Mouse (Mus musculus): ENCODE measurements around the gene Chst12.
A peak's percentile ranks its signal among the peaks of the same experiment; 100 is the strongest.

Gene Chst12

DNA sequence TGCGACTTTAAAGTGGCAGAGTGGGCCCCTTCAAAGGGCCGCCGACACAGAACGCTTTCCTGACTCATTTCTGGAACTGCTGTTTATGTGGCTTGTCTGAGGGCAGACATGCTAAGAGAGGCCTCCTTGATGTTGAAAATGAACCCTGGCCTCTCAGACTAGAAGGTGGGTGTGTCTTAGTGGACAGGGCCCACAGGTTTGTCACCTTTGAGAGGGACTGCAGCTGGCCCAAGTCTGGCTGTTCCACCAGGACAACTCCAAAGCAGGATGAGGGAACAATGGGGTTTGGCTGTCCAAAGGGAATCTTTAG is 12.5 kb downstream of the Chst12 start:
- no peak for DNase-seq

DNA sequence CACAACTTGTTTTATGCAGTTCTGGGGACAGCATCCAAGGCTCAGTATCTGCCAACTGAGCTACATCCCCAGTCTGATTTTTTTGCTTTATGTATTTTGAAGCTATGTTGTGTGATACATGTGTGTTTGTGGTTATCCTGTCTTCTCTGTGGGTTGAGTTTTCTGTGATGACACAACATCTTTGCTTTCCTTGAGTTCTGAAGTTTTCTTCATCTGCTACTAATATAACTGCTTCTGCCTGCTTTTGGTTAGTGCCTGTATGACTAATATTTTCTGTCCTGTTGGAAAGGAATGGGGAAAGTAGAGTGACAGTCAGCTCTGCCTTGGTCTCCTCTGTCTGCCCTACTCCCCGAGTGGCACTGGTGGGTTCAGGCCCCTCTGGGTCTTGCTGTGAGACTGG is 15.8 kb downstream of the Chst12 start:
- DNase-seq, result no peak

DNA sequence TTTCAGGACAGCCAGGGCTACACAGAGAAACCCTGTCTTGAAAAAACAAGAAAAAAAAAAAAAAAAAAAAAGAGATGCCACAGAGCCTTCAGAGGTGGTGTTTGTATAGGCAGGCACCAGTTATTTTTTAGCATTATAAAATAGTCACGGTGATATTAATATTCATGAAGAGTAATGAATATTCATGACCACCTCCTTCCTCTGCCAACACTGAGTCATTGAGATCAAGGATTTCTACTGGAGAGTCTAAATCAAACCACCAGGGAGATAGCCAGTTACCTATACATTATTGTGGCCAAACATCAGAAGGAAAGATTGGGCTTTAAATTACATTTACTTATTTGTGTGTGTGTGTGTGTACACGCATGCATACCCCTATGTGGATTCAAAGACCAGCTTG is 21.4 kb downstream of the Chst12 start:
- no peak for DNase-seq

DNA sequence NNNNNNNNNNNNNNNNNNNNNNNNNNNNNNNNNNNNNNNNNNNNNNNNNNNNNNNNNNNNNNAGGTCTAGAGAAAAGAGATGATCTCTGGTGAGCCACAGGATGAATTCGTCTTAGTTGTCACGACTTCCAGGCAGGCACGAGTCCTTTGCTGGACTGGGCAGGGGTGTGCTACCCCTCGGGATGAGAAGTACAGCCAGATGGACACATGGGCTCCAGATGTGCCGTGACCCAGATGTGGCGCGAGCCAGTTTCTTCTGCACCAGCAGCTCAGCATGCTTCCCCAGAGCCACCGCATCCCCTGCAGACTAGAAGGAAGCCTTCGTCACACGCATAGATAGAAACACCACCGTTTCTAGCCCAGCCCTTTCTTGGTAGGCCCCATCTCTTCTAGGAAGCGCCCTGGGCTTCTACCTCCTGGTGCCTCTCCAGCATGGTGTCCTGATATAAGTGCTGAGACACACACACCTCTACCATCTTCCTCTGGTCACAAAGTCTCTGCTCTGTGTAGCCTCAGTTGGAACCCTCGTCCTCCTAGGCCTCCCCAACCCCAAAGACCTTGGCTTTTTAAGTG is 32.8 kb downstream of the Chst12 start:
- DNase-seq, result no peak

DNA sequence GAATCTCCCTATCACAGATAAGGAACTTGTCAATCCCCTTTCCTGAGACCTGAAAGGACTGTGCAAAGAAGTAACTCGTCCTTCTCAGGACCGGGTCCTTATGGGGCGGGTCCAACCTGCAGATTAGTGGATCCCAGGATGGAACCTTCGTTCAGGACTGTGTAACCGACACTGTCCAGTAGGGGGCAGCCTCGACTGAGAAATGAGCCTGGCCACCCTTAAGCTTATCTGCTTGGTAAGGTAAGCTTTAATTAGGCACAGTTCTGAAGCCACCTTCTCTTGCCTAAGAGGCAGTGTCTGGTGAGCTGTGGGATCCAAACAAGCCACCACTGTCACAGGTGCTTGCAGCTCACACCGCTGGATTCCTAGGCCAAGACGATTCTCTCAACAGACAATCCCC is 34.8 kb downstream of the Chst12 start:
- peak; percentile 91 for DNase-seq

DNA sequence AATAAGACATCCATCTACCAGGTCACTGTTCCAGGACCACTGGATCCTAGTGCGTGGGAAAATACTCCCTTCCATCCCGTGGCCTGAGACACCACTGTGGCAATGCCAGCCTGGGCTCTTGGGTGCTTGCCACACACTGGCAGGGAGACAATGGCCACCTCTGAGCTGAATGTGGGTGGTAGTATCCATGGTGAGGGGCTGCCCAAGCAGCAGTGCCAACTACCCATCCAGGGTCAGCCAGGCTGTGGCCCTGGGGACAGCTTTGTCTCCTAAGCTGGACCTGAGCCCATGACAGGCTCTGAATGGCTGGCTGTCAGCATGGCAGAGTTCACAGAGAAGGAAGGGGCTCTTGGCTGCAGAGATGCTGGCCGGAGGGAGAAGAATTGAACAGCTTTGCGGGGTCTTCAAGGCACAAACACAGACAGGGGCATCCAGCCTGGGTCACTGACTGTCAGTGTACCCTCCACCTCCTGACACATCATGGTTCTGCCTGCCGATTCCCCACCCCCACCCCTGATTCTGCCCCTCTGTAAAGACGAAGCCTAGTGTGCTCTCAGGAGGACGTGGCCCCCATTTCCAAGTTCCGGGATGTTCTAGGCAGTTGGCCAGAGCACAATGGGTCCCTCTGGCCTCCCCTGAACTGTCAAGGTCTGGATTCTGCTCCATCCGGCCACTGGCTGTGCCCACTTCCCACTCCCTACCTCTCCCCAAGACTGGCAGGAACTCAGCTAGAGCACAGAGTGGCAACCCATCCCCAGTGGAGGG is 37.6 kb downstream of the Chst12 start:
- no peak for DNase-seq

DNA sequence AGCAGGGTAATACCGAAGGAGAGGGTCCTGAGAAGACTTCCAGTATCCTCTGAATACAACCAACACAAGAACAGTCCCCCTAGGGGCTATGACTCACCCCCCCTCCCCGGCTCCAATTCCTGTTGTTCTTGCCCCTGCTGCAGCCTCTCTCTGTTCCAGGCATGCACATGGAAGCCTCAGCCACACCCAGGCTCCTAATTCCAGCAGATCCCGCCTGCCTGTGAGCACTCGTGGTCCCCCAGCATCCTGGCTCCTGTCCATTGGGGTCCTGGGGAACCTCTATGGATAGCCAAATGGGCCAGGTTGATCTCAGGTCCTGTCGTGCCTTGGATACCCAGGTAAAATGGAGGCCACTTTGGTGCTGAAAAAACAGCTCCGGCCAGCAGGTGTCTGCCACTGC is 40.3 kb downstream of the Chst12 start:
- no peak for DNase-seq

DNA sequence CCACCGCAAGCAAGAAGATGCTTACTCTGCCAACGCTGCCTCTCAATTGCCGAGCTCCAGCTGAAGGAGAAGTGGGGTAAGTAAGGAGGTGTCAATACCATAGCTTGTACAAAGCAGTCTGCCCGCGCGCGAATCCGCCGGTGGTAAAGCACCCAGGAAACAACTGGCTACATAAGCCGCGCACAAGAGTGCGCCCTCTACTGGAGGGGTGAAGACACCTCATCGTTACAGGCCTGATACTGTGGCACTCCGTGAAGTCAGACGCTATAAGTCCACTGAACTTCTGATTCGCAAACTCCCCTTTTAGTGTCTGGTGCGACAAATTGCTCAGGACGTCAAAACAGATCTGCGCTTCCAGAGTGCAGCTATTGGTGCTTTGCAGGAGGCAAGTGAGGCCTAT is 41.0 kb downstream of the Chst12 start:
- DNase-seq, result no peak

DNA sequence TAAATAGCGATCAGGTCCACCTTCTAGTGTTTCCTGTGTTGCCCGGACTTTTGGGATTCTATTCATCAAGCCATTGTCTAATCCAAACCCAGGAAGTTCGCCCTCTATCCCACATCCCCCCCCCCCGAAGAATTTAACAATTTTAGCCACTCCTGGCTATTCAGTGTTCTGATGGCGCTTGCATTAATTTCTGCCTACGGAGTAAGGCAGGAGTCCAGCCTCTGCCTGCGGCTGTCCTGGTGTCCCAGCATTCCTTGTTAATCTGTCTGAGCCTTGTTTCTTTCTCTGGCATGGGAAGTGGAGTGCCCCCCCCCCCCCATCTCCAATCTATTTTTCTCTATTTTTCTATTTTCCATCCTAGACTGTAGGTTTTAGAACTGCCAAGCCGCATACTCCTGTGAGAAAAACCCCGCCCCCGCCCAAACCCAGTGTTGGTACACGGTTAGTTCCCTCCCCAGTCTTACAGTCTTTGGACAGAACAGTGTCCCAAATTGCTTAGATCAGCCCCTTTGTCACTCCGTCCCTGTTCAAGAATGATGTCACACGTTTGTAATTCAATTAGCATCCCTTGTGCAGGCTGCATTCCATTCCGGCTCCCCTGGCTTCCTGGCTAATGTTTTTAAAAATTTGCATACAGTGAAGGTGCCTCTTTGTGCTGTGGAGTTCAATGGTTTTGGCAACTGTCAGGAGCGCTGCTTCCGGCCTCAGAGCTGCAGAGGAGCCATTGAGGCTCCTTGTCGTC is 44.1 kb downstream of the Chst12 start:
- DNase-seq, result no peak

DNA sequence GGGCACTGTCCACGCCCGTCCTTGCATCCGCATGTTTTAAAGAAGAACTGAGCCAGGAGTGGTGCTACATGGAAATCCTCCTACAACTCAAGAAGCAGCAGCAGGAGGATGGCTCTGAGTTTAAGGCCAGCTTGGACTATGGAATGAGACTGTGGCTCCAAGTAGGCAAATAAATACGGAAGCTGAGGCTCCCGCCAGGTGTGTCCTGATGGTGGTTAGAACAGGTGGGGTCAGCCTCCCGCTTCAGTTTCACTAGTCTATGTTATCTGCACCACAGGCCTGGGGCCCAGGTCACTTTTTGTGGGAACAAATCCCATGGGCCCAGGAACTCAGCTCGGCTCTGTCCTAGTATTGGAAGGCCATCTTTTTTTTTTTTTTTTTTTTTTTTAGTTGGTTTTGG is 48.4 kb downstream of the Chst12 start:
- no peak for DNase-seq

DNA sequence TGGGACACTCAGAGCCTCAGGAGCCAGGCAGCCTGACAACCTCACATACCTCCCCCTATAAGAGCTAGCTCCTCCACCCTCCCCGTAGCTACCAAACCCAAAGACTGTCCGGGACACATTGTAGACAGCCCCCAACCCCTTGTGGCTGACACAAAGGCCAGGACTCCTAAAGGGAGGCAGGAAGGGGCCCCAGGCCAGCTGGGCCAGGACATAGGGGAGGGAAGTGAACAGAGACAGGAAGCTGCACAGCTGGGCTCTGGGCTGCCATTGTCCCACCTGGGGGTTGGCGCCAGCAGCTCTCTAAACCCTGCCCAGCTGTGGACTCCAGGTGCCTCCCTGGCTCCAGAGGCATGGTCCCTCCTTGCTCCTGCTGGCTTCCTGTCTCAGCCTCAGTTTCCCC is 51.5 kb downstream of the Chst12 start:
- DNase-seq, result peak; percentile 60

DNA sequence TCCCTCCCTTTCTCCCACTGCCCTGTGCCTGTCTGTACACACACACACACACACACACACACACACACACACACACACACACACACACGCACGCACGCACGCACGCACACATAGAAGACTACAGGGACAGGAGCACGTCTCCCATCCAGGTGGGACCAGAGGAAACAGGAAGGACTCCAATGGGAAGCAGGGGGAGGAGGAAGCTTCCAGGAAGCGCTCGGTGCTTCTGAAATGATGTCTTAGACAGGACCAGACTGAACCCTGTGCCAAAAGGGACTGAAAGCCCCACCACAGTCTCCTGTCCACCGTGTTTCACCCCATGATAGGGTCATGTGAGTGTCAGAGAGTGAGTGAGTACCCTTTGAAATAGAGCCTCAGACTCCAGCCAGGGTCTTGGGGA is 57.3 kb downstream of the Chst12 start:
- no peak for DNase-seq

DNA sequence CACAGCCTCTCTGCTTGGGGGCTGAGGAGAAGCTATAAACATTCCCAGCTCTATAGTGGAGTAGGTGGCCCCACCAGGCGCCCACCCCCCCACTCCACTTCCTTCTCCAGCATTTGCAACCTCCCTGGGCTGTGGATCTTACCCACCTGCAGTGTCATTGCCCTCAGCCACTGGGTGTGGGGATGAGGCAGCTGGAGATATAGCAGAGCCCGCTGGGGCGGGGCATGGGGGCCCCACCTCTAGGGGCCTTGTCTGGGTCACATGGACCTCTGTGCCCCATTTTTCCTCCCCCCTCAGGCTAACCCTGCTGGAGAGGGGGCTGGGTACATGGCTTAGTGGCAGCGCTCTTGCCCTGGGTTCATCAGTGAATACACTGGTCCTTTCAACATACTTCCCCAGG is 59.5 kb downstream of the Chst12 start, which contains the start of gene Grifin:
Gene Grifin (minus strand): TSS at position 176 of the 400 bp plus-strand sequence.
- peak; percentile 65 for DNase-seq

DNA sequence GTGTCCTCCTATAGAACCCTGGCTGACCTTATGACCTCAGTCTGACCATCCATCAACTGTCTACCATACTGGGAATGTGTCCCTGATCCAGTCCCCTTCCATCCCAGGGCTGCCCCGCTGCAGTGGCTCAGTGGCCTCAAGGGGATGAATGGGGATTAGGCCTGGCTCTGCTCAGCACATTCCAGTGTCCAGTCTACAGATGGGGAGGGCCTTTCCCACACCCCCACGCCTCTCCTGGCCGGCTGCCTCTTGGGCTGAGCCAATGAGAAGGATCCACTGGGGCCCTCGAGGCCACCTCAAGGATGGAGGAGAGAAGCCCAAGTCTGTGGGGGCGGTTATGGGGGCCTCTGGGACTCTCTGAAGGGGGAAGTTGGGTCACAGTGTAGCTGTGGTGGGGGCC is 60.1 kb downstream of the Chst12 start:
- no peak for DNase-seq

DNA sequence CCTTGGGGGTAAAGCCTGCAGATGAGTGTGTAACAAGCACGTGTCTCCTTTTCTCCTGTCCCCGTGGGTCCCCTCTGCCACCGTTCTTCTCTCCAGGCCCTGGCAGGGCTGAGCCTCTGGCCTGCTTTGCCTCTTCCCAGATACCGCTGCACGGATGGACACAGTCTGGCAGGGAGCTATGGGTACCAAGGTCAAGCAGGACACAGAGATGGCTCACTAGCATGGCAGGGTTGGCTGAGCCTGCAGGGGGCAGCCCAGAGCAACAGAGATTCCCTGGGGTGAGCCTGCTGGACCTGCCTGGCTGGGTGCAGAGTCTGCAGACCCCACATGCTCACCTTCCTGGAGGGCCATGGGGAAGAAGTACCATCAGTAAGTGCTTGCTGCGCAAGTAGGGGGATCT is 60.5 kb downstream of the Chst12 start:
- DNase-seq, result peak; percentile 86

DNA sequence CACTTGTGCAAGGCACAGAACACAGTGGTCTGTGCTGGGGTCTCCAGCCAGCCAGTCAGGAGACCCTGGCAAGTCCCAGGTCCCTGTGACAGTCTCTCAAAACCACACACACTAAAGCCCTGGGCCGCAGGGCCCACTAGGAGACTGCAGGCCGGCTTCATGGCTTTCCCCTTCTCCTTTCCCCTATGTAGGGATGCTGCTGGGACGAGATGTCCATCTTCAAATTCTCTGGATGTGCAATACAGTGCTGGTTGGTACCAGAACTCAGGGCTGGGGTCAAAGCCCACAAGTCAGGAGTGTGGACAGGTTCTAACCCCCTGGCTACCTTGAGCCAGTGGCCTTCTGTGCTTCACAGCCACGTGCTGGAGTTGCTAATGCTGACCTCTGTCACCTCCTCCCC is 60.9 kb downstream of the Chst12 start:
- no peak for DNase-seq

DNA sequence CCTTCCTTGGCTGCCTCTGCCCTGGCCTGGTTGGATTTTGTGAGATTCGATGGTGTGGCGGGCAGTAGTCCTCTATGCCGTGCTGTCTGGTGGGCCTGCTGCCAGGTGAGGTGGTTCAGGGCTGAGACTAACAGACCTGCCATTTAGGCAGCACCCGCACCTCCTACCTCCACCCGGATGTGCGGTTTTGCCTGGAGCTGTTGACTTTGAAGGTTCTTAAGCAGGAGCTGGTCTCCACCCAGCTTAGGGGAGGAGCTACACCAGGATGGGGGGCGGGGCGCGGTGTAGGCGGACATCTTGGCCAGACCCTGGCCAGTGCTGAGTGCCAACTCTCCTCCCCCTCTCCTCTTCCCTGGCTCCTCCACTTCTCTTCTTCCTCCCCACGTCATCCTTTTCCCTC is 62.0 kb downstream of the Chst12 start:
- peak; percentile 94 for DNase-seq

DNA sequence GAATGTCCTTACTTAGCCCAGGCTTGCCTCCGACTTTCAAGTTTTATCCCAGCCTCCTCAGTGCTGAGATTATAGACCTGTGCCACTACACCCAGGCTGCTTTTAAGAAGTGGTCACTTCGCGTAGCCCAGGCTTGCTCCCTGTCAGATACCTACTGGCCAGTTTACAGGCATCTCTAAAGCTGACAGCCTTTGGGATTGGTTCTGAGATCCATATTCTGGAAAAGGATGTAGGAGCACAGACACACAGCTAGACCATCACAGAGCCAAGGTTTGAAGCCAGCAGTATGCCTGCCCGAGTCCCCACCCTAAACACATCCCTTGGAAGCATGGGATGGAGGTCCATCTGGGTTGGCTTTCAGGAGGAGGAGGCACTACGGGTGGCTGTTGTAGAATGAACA is 62.4 kb downstream of the Chst12 start:
- peak; percentile 25 for DNase-seq

DNA sequence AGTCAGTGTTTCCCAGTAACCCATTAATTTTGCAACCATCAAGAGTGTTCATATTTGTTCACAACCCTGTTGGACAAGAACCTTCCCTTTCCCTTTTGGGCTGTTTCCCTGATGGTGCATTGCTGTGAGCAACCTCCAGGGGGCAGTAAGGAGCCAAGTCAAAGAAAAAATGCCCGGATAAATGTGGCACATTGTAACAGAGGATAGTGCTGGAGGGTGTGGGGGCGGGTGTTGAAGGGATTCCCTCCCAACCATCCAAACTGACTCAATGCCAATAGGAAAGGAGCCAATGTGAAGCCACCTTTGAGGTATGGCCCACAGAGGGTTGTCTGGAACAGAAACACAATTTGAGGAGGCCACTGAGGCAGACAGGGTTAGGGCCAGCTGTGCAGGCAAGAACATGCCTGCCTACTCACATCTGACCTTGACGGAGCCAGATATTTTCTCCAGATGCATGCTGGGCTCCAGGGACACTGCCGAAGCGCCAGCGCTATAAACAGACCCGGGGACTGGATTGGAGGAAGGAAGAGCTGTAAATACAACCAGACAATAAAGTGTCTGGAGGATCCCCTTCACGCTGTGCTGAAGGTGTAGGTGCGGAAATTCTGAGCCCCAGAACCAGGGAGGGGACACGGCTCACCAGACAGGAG is 63.1 kb downstream of the Chst12 start:
- peak; percentile 80 for DNase-seq

DNA sequence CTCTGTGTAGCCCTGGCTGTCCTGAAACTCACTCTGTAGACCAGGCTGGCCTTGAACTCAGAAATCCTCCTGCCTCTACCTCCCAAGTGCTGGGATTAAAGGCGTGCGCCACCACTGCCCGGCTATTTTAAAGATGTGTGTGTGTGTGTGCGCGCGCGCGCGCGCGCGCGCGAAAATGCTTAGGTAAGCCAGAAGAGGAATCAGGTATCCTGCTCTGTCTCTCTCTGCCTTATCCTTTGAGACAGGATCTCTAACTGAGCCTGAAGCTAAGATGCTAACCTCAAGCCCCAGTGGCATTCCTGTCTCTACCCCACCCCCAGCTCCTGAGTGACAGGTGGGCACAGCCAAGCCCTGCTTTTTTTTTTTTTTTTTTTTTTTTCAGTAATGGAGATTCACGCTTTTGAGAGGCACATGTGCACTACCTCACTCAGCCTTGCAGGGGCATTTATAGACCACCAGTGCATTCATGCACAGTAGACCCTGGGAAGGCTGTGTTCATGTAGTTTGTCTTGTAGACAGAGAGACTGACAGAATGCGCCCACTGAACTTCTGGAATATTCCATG is 63.8 kb downstream of the Chst12 start:
- no peak for DNase-seq

DNA sequence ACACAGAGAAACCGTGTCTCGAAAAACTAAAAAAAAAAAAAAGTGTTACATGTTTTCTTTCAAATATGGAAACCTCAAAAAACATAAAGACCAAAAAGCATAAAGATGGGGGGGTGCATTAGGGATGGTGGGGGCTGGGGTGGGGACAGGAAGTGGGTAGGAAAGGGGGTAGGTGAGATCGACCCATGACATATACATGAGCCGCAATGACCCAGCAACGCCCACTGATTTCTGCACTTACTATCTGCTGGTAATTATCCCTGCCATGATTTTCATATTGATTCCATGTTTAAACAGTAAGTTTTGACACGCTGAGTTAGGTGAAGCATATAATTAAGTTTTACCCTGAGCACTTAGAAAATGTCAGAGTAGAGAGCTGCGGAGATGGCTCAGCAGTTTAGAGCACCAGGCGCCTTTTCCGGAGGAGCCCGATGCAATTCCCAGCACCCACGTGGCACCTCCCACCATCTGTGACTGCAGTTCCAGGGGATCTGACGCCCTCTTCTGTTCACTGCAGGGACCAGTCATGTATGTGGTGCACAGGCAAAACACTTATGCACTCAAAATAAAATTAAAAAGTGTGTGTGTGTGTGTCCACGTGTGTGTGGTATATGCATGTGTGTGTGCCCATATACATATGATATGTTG is 65.0 kb downstream of the Chst12 start:
- peak; percentile 14 for DNase-seq

DNA sequence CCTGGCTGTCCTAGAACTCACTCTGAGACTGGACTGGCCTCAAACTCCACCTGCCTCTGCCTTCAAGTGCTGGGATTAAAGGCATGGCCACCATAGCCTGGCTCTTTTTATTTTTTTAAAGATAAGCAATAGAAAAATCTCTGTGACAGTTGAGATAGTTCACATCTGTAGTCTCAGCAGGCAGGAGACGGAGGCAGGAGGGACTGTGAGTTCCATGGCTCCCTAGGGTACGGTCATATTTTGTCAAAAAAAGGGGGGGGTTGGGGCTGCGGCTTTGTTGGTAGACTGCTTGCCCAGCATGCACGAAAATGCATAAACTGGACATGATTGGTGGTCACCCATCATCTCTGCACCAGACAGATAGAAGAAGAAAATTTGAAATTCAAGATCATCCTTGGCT is 65.9 kb downstream of the Chst12 start:
- no peak for DNase-seq

DNA sequence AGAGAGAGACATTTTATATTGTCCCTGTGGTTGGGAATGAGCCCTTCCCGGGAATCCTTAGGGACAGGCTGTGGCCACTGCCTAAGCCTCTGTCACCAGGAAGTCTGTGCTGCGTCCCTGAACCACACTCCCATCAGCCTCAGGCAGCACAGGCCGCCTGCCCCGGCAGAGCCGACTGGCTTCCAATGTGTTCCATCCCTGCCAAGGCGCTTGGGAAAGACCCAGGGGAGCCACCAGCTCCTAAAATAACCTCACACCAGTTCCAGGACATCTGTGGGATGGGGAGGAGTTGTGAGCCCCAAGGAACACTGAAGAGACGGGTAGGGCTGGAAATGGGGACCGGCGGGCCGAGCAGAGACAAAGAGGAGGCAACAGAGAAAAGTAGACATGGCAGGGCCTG is 66.3 kb downstream of the Chst12 start:
- DNase-seq, result no peak

Measured in thymus, postnatal 4 days (tissue).